Mouse (Mus musculus) erythroblast, embryonic 14.5 days (primary cell): ENCODE data around the gene 1700030J22Rik.

Experiments
- GATA1 ChIP-seq: IDR thresholded peaks from 2 replicates; pipeline ENCODE4 v1.6.1; 2012; ENCODE audit warnings: low read length, inconsistent platforms, mixed read lengths
- TAL1 ChIP-seq: IDR thresholded peaks from 3 replicates; pipeline ENCODE4 v1.6.1; 2012; ENCODE audit warnings: low read length, inconsistent platforms, mixed read lengths

DNA sequence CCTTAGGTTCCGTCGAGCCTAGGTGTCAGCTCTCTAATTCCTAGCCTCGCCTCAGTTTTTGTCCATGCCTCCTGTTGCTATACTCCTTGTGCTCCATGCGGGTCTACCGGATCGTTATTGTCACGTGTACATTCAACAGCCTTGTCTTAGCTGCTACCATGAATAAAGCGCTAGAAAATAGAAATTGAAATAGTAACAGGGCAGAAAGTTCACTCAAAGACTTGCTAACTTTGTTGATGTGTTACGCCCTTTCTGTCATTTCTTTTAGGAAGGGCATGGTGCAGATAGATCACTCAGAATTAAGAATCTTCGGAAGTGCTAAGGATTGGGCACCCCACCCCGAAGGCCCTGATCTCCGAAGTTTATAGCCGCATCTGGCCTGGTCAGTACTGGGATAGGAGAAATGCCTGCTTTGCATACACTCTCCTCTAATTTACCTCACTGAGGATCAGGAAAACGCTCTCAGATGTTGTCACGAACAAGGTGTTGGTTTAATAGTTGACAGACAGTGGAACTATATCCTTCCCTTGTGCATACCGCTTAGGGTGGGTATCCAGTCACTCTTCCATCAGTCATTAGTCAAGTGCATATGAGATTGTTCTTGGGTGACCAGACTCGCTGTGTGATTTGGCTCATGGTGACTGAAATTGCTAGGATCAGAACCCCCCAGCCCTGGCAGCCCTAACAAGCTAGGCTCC lies 56.5 kb downstream of the 1700030J22Rik start:
- no peak for TF ChIP-seq GATA1
- TF ChIP-seq TAL1: no peak
